Mouse (Mus musculus): ENCODE data around the gene Dxo. TPM values are rescaled to one million over a fixed set of nuclear protein-coding genes. Genes with fewer than 3 reads are reported as not detected.

The Dxo gene
- total RNA-seq, 1 experiment: 39.0 TPM

GRCm38 (mm10) chr17:34884704-34885103 lies 47.9 kb downstream of the Dxo start:
- H3K4me3 ChIP-seq (ENCODE audit: insufficient read depth in 1 of 2, low read depth in 1 of 2, low read length in 2 of 2, poor library complexity in 1 of 2, severe bottlenecking in 1 of 2): no peak overlapping the region
- in situ Hi-C loops (cut with MboI; ENCODE audit: low sequenced_read_pairs in 2 of 2, unreplicated experiment in 2 of 2): no loop called here

GRCm38 (mm10) chr17:34885615-34886014 lies 48.8 kb downstream of the Dxo start:
- H3K27ac ChIP-seq (ENCODE audit: insufficient read depth, low read depth, low read length, poor library complexity, severe bottlenecking): no peak overlapping the region
- no peak overlapping the region for H3K9ac ChIP-seq (ENCODE audit: insufficient read depth, low read depth, low read length, poor library complexity, severe bottlenecking)
- H3K4me1 ChIP-seq (ENCODE audit: control insufficient read depth in 2 of 2, insufficient read depth in 2 of 2, low read length in 2 of 2, poor library complexity in 1 of 2): peaks cover 1 to 4% of the 10 kb centered on the region in 2 experiments; a peak in 2 of 4 replicates
- H3K9me3 ChIP-seq (ENCODE audit: control insufficient read depth, insufficient read depth, low read depth, low read length): no peaks in the 10 kb centered on the region
- TF ChIP-seq MAFK (IDR thresholded peaks at IDR 0.05; ENCODE audit: insufficient read depth, low read depth, low read length) (no peak), ZC3H11A (IDR thresholded peaks at IDR 0.05; ENCODE audit: borderline replicate concordance, low read depth, low read length) (no peak), CHD2 (IDR thresholded peaks at IDR 0.05; ENCODE audit: low read depth, low read length) (no peak), ZNF384 (IDR thresholded peaks at IDR 0.05; ENCODE audit: low read depth, low read length) (no peak), HCFC1 (IDR thresholded peaks at IDR 0.05; ENCODE audit: borderline replicate concordance, insufficient read depth, low read length) (no peak)
- in situ Hi-C loops (cut with MboI; ENCODE audit: low sequenced_read_pairs in 2 of 2, unreplicated experiment in 2 of 2): no loop called here
- no peaks in the 10 kb centered on the region for H3K36me3 ChIP-seq (ENCODE audit: control insufficient read depth, insufficient read depth, low read length, poor library complexity, severe bottlenecking)
- DNase-seq (ENCODE audit: low read depth, low spot score): no peak
- H3K4me3 ChIP-seq (ENCODE audit: insufficient read depth in 1 of 2, low read depth in 1 of 2, low read length in 2 of 2, poor library complexity in 1 of 2, severe bottlenecking in 1 of 2): no peak overlapping the region

More at GRCm38 (mm10) chr17:34884704-34885103, 47.9 kb downstream of the Dxo start:
- no peak for DNase-seq (ENCODE audit: low read depth, low spot score)
- TF ChIP-seq HCFC1 (IDR thresholded peaks at IDR 0.05; ENCODE audit: borderline replicate concordance, insufficient read depth, low read length): no peak
- TF ChIP-seq CHD2 (IDR thresholded peaks at IDR 0.05; ENCODE audit: low read depth, low read length): no peak
- TF ChIP-seq MAFK (IDR thresholded peaks at IDR 0.05; ENCODE audit: insufficient read depth, low read depth, low read length): no peak
- no peak for TF ChIP-seq ZC3H11A (IDR thresholded peaks at IDR 0.05; ENCODE audit: borderline replicate concordance, low read depth, low read length)
- Histone ChIP-seq H3K36me3 (ENCODE audit: control insufficient read depth, insufficient read depth, low read length, poor library complexity, severe bottlenecking) (no peaks in the 10 kb centered on the region), H3K4me1 (ENCODE audit: control insufficient read depth in 2 of 2, insufficient read depth in 2 of 2, low read length in 2 of 2, poor library complexity in 1 of 2) (peaks cover 0 to 1% of the 10 kb centered on the region in 2 experiments; a peak in 2 of 4 replicates), H3K9me3 (ENCODE audit: control insufficient read depth, insufficient read depth, low read depth, low read length) (no peaks in the 10 kb centered on the region), H3K27ac (ENCODE audit: insufficient read depth, low read depth, low read length, poor library complexity, severe bottlenecking) (no peak overlapping the region), H3K9ac (ENCODE audit: insufficient read depth, low read depth, low read length, poor library complexity, severe bottlenecking) (no peak overlapping the region)

- in situ Hi-C loops (cut with MboI; ENCODE audit: low sequenced_read_pairs in 2 of 2, unreplicated experiment in 2 of 2): no loop called here
These were observed 51.1 kb downstream of the Dxo start for GRCm38 (mm10) chr17:34887942-34888341.

More at GRCm38 (mm10) chr17:34887942-34888341, 51.1 kb downstream of the Dxo start:
- H3K9ac ChIP-seq (ENCODE audit: insufficient read depth, low read depth, low read length, poor library complexity, severe bottlenecking): no peak overlapping the region
- H3K9me3 ChIP-seq (ENCODE audit: control insufficient read depth, insufficient read depth, low read depth, low read length): no peaks in the 10 kb centered on the region
- H3K4me3 ChIP-seq (ENCODE audit: insufficient read depth in 1 of 2, low read depth in 1 of 2, low read length in 2 of 2, poor library complexity in 1 of 2, severe bottlenecking in 1 of 2): no peak overlapping the region
- no peaks in the 10 kb centered on the region for H3K36me3 ChIP-seq (ENCODE audit: control insufficient read depth, insufficient read depth, low read length, poor library complexity, severe bottlenecking)
- no peak overlapping the region for H3K27ac ChIP-seq (ENCODE audit: insufficient read depth, low read depth, low read length, poor library complexity, severe bottlenecking)
- no peak for DNase-seq (ENCODE audit: low read depth, low spot score)
- peaks cover 1 to 7% of the 10 kb centered on the region in 2 experiments; a peak in 1 of 4 replicates for H3K4me1 ChIP-seq (ENCODE audit: control insufficient read depth in 2 of 2, insufficient read depth in 2 of 2, low read length in 2 of 2, poor library complexity in 1 of 2)
- no peak for TF ChIP-seq ZC3H11A (IDR thresholded peaks at IDR 0.05; ENCODE audit: borderline replicate concordance, low read depth, low read length)
- no peak for TF ChIP-seq ZNF384 (IDR thresholded peaks at IDR 0.05; ENCODE audit: low read depth, low read length)
- no peak for TF ChIP-seq MAFK (IDR thresholded peaks at IDR 0.05; ENCODE audit: insufficient read depth, low read depth, low read length)
- TF ChIP-seq HCFC1 (IDR thresholded peaks at IDR 0.05; ENCODE audit: borderline replicate concordance, insufficient read depth, low read length): no peak
- no peak for TF ChIP-seq CHD2 (IDR thresholded peaks at IDR 0.05; ENCODE audit: low read depth, low read length)

Other genes with a start within 250 kb of the Dxo start
- gene Gpsm3, start 247.2 kb upstream of the Dxo start, total RNA-seq (2012; rRNA removed): 4.9 and 5.8 TPM in 2 replicates
- gene Pbx2, start 245.8 kb upstream of the Dxo start, total RNA-seq (2012; rRNA removed): 36.0 and 47.2 TPM in 2 replicates
- 2.3 and 2.5 TPM in 2 replicates for gene Ager, start 239.2 kb upstream of the Dxo start, total RNA-seq (2012; rRNA removed)
- 21.4 and 22.8 TPM in 2 replicates for gene Rnf5, start 233.3 kb upstream of the Dxo start, total RNA-seq (2012; rRNA removed)
- 55.9 and 62.7 TPM in 2 replicates for gene Agpat1, start 232.8 kb upstream of the Dxo start, total RNA-seq (2012; rRNA removed)
- gene Egfl8, start 221.0 kb upstream of the Dxo start, total RNA-seq (2012; rRNA removed): 1.0 and 2.0 TPM in 2 replicates
- 13.6 and 26.4 TPM in 2 replicates for gene Ppt2, start 208.5 kb upstream of the Dxo start, total RNA-seq (2012; rRNA removed)
- gene Prrt1, start 207.5 kb upstream of the Dxo start, total RNA-seq (2012; rRNA removed): 0.13 and 0.16 TPM in 2 replicates
- 4.4 and 7.5 TPM in 2 replicates for gene Fkbpl, start 192.3 kb upstream of the Dxo start, total RNA-seq (2012; rRNA removed)
- gene Atf6b, start 189.9 kb upstream of the Dxo start, total RNA-seq (2012; rRNA removed): 55.7 and 86.7 TPM in 2 replicates
- 0.18 and 0.26 TPM in 2 replicates for gene Tnxb, start 166.5 kb upstream of the Dxo start, total RNA-seq (2012; rRNA removed)
- gene C4b, start 93.1 kb upstream of the Dxo start, total RNA-seq (2012; rRNA removed): 0.45 and 1.5 TPM in 2 replicates
- 0.27 and 0.32 TPM in 2 replicates for gene Cyp21a1, start 32.5 kb upstream of the Dxo start, total RNA-seq (2012; rRNA removed)
- 29.1 and 32.6 TPM in 2 replicates for gene Stk19, start 74 bp upstream of the Dxo start, total RNA-seq (2012; rRNA removed)
- gene Skiv2l, start 13.2 kb downstream of the Dxo start, total RNA-seq (2012; rRNA removed): 40.5 and 66.0 TPM in 2 replicates
- 50.2 and 63.4 TPM in 2 replicates for gene Nelfe, start 13.4 kb downstream of the Dxo start, total RNA-seq (2012; rRNA removed)
- 0.16 and 0.18 TPM in 2 replicates for gene Cfb, start 25.5 kb downstream of the Dxo start, total RNA-seq (2012; rRNA removed)
- gene Zbtb12, start 42.5 kb downstream of the Dxo start, total RNA-seq (2012; rRNA removed): 9.4 and 11.5 TPM in 2 replicates
- gene Gm20547, start 45.0 kb downstream of the Dxo start, total RNA-seq (2012; rRNA removed): 0.31 TPM in 1 of 2 replicates, not detected in the other
- 5.0 TPM in 2 replicates for gene C2, start 61.2 kb downstream of the Dxo start, total RNA-seq (2012; rRNA removed)
- gene Ehmt2, start 61.5 kb downstream of the Dxo start, total RNA-seq (2012; rRNA removed): 124 and 147 TPM in 2 replicates
- 5.5 and 8.7 TPM in 2 replicates for gene Slc44a4, start 77.4 kb downstream of the Dxo start, total RNA-seq (2012; rRNA removed)
- gene Neu1, start 94.2 kb downstream of the Dxo start, total RNA-seq (2012; rRNA removed): 24.0 and 40.6 TPM in 2 replicates
- gene Hspa1b, start 122.2 kb downstream of the Dxo start, total RNA-seq (2012; rRNA removed): 11.0 and 14.6 TPM in 2 replicates
- 1.9 TPM in 1 of 2 replicates, not detected in the other for gene Gm20481, start 132.9 kb downstream of the Dxo start, total RNA-seq (2012; rRNA removed)
- gene Hspa1a, start 135.1 kb downstream of the Dxo start, total RNA-seq (2012; rRNA removed): 5.8 and 5.9 TPM in 2 replicates
- 0.45 and 0.48 TPM in 2 replicates for gene Hspa1l, start 135.7 kb downstream of the Dxo start, total RNA-seq (2012; rRNA removed)
- 52.1 and 64.4 TPM in 2 replicates for gene Lsm2, start 144.8 kb downstream of the Dxo start, total RNA-seq (2012; rRNA removed)
- gene Vars, start 164.0 kb downstream of the Dxo start, total RNA-seq (2012; rRNA removed): 303 and 453 TPM in 2 replicates
- 0.21 and 0.31 TPM in 2 replicates for gene Vwa7, start 179.6 kb downstream of the Dxo start, total RNA-seq (2012; rRNA removed)
- 3.1 and 4.7 TPM in 2 replicates for gene Sapcd1, start 191.0 kb downstream of the Dxo start, total RNA-seq (2012; rRNA removed)
- gene Msh5, start 209.7 kb downstream of the Dxo start, total RNA-seq (2012; rRNA removed): 2.7 and 3.2 TPM in 2 replicates
- gene Clic1, start 212.9 kb downstream of the Dxo start, total RNA-seq (2012; rRNA removed): 113 and 133 TPM in 2 replicates
- gene Ddah2, start 222.0 kb downstream of the Dxo start, total RNA-seq (2012; rRNA removed): 45.0 and 57.5 TPM in 2 replicates
- gene Ly6g6c, start 228.4 kb downstream of the Dxo start, total RNA-seq (2012; rRNA removed): not detected in 2 replicates
- gene Mpig6b, start 229.2 kb downstream of the Dxo start, total RNA-seq (2012; rRNA removed): 0.26 TPM in 1 of 2 replicates, not detected in the other
- 13.4 and 36.1 TPM in 2 replicates for gene Ly6g6e, start 239.9 kb downstream of the Dxo start, total RNA-seq (2012; rRNA removed)
- gene Ly6g6d, start 241.0 kb downstream of the Dxo start, total RNA-seq (2012; rRNA removed): 1.6 and 4.9 TPM in 2 replicates
- not detected in 2 replicates for gene Ly6g6f, start 248.6 kb downstream of the Dxo start, total RNA-seq (2012; rRNA removed)

Data from ES-E14 (cell line).